Mouse (Mus musculus) kidney, adult 2 months (tissue): ENCODE data around the gene Ccdc91.

ENCODE experiments used
- CTCF ChIP-seq: fragments of 200-500 bp; conservative IDR thresholded peaks from 2 replicates; pipeline ENCODE4 v1.5.1; 2011; ENCODE audit warnings: low read depth, mild to moderate bottlenecking, control low read depth, low read length, moderate library complexity, mixed read lengths; ENCODE audit not compliant: insufficient read depth, insufficient read length
- POLR2A ChIP-seq: fragments of 200-500 bp; IDR thresholded peaks from one replicate; pipeline ENCODE4 v1.6.1; 2011; ENCODE audit warnings: low read depth, low read length, control low read depth

DNA sequence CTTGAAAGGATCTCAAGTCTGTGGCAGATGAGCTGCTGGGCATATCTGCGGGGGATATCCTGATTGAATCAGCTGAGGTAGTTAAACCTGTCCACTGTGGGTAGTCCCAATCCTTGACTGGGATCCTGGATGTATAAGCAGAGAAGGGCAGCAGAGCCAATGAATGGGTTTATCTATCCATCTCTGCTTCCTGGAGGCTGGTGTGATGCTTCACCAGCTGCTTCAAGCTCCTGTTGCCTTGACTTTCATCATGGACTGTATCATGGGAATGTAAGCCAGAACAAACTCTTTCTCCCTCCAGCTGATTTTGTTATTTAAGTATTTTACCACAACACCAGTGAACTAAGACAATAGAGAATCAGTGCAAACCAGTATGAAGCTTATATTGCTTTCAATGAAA, 200.6 kb downstream of the Ccdc91 start:
- TF ChIP-seq POLR2A, result no peak
- TF ChIP-seq CTCF, result no peak
